Mouse (Mus musculus) bone marrow macrophage, adult 2 months (primary cell): ENCODE results near the gene Sec31a.

Source experiments
- CTCF ChIP-seq: IDR thresholded peaks from 2 replicates; pipeline ENCODE4 v1.5.1; 2012; ENCODE audit warnings: low read depth, mild to moderate bottlenecking, low read length, moderate library complexity
- POLR2A ChIP-seq: IDR thresholded peaks from 2 replicates; pipeline ENCODE4 v1.6.1; 2012; ENCODE audit warnings: mild to moderate bottlenecking, low read depth, low read length, borderline replicate concordance

DNA sequence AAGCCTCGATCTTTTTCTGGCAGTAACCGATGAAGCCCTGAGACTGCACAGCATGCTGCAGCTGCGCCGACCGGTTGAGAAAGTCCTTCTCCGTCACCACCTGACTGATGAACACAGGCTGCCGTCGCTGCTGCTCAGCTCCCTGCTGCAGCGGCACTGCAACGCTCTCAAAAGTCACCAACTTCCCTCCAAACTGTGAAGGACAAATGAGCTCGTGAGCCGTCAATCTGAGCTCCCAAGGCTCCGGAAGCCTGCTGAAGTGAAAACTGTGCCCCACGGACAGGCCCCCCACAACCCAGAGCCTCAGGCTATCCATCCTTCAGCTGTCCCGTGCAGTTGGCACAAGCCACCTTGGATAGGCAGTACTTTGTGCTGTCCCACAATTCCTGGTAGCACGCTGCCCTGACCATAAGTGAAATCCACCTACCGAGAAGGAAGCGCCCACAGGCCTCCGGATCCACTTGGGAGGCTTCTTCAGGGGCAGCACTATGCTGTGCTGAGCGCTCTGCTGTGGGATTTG is 23.5 kb downstream of the Sec31a start:
- no peak for TF ChIP-seq CTCF
- no peak for TF ChIP-seq POLR2A
